Mouse (Mus musculus): ENCODE measurements around the gene Runx1.
A peak's percentile ranks its signal among the peaks of the same experiment; 100 is the strongest.

Gene Runx1

GRCm38 (mm10) chr16:92565708-92566107 is 260.2 kb downstream of the Runx1 start:
- DNase-seq (ENCODE audit: low spot score) = peak; percentile 65

- DNase-seq (ENCODE audit: low spot score) = no peak
Observed at GRCm38 (mm10) chr16:92565291-92565690, 260.7 kb downstream of the Runx1 start.

- DNase-seq (ENCODE audit: low spot score) = no peak
Observed at GRCm38 (mm10) chr16:92555051-92555450, 270.9 kb downstream of the Runx1 start.

- DNase-seq (ENCODE audit: low spot score) = no peak
Observed at GRCm38 (mm10) chr16:92552858-92553257, 273.1 kb downstream of the Runx1 start.

- no peak for DNase-seq (ENCODE audit: low spot score)
Observed at GRCm38 (mm10) chr16:92552106-92552382, 273.9 kb downstream of the Runx1 start.

Data from ovary, adult 18-20 months (tissue).